Mouse (Mus musculus) lung, embryonic 14.5 days (tissue): ENCODE data around the gene Rab3d. TPM values are rescaled to one million over a fixed set of nuclear protein-coding genes. Genes with fewer than 3 reads are reported as not detected.
A peak's percentile ranks its signal among the peaks of the same experiment; 100 is the strongest.

Experiments
- ATAC-seq: fragments of 200-750 bp; cut with Nextera tagmentation; 2 replicates; pipeline ENCODE4 v1.8.0; 2017; ENCODE audit warnings: mild to moderate bottlenecking, moderate TSS enrichment, moderate library complexity; ENCODE audit not compliant: insufficient read depth
- DNase-seq: peaks from one replicate; pipeline ENCODE4 v3.0.0-alpha.2; 2015
- H3K27ac ChIP-seq: fragments of 300-500 bp; sonication (generic); 2 replicates; pipeline ENCODE4 v1.5.1; 2014; ENCODE audit warnings: low read depth, mild to moderate bottlenecking, moderate library complexity
- H3K27me3 ChIP-seq: fragments of 300-500 bp; sonication (generic); 2 replicates; pipeline ENCODE4 v1.6.1; 2014; ENCODE audit warnings: low read length, control low read depth; ENCODE audit not compliant: insufficient read depth
- H3K36me3 ChIP-seq: fragments of 300-500 bp; sonication (generic); 2 replicates; pipeline ENCODE4 v1.6.1; 2014; ENCODE audit warnings: control low read depth; ENCODE audit not compliant: insufficient read depth
- H3K4me1 ChIP-seq: fragments of 300-500 bp; sonication (generic); 2 replicates; pipeline ENCODE4 v1.6.1; 2014; ENCODE audit warnings: antibody characterized with exemption, control low read depth; ENCODE audit not compliant: insufficient read depth
- H3K4me2 ChIP-seq: fragments of 300-500 bp; sonication (generic); 2 replicates; pipeline ENCODE4 v1.6.1; 2014; ENCODE audit warnings: mild to moderate bottlenecking
- H3K4me3 ChIP-seq: fragments of 300-500 bp; sonication (generic); 2 replicates; pipeline ENCODE4 v1.5.1; 2014; ENCODE audit warnings: low read depth, low read length
- H3K9ac ChIP-seq: fragments of 300-500 bp; sonication (generic); 2 replicates; pipeline ENCODE4 v1.6.1; 2014
- H3K9me3 ChIP-seq: fragments of 300-500 bp; sonication (generic); 2 replicates; pipeline ENCODE4 v1.6.1; 2016; ENCODE audit warnings: low read depth, low read length, control low read depth
- CTCF ChIP-seq: IDR thresholded peaks from 2 replicates; pipeline ENCODE4 v1.5.1; 2016; ENCODE audit warnings: antibody characterized with exemption, low read depth
- WGBS: fragments of 180-500 bp; shearing (Covaris S2); extraction: QIAGEN DNeasy Blood & Tissue Kit; methylation state at CpG from one replicate; pipeline ENCODE4 v1.1.7; 2014; 5-methylcytosine and 5-hydroxymethylcytosine counted together
- polyA plus RNA-seq: library from polyadenylated mRNA; unstranded; fragments of >200 nt; fragmentation: Nextera tagmentation; extraction: Ambion mirVana; gene quantifications from 2 replicates; pipeline ENCODE4 v1.2.1, GENCODE M21; 2014

Gene Rab3d
- polyA plus RNA-seq, 1 experiment from 2014 or later: 8.8 TPM

DNA sequence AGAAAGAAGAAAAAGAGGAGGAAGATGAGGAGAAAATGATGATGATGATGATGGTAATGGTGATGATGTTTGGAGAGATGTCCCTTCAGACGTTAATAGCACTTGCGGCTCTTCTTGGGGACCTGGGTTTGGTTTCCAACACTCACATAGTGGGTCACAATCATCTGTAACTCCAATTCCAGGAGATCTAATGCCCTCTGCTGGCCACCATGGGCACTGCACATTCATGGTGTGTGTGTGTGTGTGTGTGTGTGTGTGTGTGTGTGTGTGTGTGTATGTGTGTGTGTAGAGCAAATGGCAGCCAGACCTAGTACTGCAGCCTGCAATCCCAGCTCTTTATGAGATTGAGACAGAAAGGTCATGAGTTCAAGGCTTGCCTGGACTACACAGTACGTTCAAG is 34.0 kb upstream of the Rab3d start:
- WGBS: 77% methylated on average over 3 of the region's 3 CpGs
- no peaks in the 10 kb centered on the region for H3K9me3 ChIP-seq
- DNase-seq: no peak
- no peak overlapping the region for H3K9ac ChIP-seq
- no peaks in the 10 kb centered on the region for H3K27me3 ChIP-seq
- ATAC-seq: no peak
- no peaks in the 10 kb centered on the region for H3K36me3 ChIP-seq
- no peak overlapping the region for H3K4me3 ChIP-seq
- H3K4me2 ChIP-seq: no peak overlapping the region
- no peak overlapping the region for H3K27ac ChIP-seq
- H3K4me1 ChIP-seq: no peaks in the 10 kb centered on the region
- TF ChIP-seq CTCF: peak; percentile 55

GRCm38 (mm10) chr9:21950322-21950721 is 32.3 kb upstream of the Rab3d start:
- 14% methylated on average over 11 of the region's 11 CpGs for WGBS
- no peaks in the 10 kb centered on the region for H3K9me3 ChIP-seq
- no peak overlapping the region for H3K9ac ChIP-seq
- peak; percentile 85 for DNase-seq
- no peak overlapping the region for H3K4me3 ChIP-seq
- H3K27ac ChIP-seq: no peak overlapping the region
- no peak for ATAC-seq
- H3K4me2 ChIP-seq: no peak overlapping the region
- H3K36me3 ChIP-seq: no peaks in the 10 kb centered on the region
- no peaks in the 10 kb centered on the region for H3K4me1 ChIP-seq
- no peaks in the 10 kb centered on the region for H3K27me3 ChIP-seq
- TF ChIP-seq CTCF: no peak

DNA sequence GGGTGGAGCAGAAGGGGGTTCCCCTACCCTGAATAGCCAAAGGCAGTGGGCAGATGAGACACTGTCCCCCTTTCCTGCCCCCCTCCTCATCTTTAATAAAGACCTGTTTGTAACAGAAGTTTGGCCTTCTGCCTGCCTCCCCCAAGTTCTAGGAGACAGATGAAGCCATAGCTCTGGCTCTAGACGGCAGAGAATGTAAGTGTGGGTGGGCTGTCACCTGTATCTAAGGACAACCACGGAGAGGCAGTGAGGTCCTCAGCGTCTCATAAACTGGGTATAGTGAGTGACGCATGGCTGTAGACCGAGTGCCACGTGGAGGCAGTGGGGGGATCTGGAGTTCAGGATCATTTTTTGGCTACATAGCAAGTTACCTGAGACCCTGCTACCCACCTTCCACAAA is 30.8 kb upstream of the Rab3d start:
- no peak for TF ChIP-seq CTCF
- no peak overlapping the region for H3K4me2 ChIP-seq
- no peaks in the 10 kb centered on the region for H3K27me3 ChIP-seq
- H3K4me3 ChIP-seq: no peak overlapping the region
- ATAC-seq (no peak), DNase-seq (no peak)
- H3K9me3 ChIP-seq: no peaks in the 10 kb centered on the region
- H3K9ac ChIP-seq: no peak overlapping the region
- no peaks in the 10 kb centered on the region for H3K36me3 ChIP-seq
- H3K4me1 ChIP-seq: no peaks in the 10 kb centered on the region
- 63% methylated on average over 6 of the region's 6 CpGs for WGBS
- H3K27ac ChIP-seq: no peak overlapping the region

- 47% methylated on average over 8 of the region's 8 CpGs for WGBS
These were observed 30.2 kb upstream of the Rab3d start for GRCm38 (mm10) chr9:21948146-21948545.

DNA sequence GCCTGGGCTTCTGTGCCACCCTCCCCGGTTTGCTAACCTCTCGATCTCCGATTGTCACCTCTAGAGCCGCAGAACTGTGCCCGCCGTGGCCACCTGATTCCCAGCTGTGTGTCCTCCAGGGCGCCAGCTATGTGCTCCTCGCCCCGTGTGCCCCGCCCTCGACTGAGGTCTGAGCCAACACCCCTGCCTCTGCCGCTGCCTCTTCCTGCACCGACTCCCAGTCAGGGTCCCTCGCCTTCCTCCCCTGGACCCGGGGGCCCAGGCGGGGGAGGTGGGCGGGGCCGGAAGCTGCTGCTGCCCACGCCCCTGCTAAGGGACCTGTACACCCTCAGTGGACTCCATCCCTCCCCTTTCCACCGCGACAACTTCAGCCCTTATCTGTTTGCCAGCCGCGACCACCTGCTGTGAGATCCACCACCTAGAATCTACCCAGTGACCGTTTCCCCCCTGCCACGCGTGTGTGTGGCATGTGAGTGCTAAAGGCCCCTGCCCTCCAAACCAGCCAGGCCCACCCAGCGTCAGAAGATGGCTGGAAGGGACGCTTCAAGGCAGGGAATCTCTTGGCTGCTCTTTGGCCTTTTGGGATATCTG is 29.6 kb upstream of the Rab3d start:
- ATAC-seq (no peak), DNase-seq (no peak)
- no peak overlapping the region for H3K4me3 ChIP-seq
- no peaks in the 10 kb centered on the region for H3K36me3 ChIP-seq
- WGBS: 6% methylated on average over 28 of the region's 28 CpGs
- no peak overlapping the region for H3K4me2 ChIP-seq
- no peak for TF ChIP-seq CTCF
- no peak overlapping the region for H3K27ac ChIP-seq
- H3K4me1 ChIP-seq: no peaks in the 10 kb centered on the region
- no peaks in the 10 kb centered on the region for H3K27me3 ChIP-seq
- no peak overlapping the region for H3K9ac ChIP-seq
- H3K9me3 ChIP-seq: no peaks in the 10 kb centered on the region

More at GRCm38 (mm10) chr9:21948146-21948545, 30.2 kb upstream of the Rab3d start:
- Histone ChIP-seq H3K9me3 (no peaks in the 10 kb centered on the region), H3K27me3 (no peaks in the 10 kb centered on the region), H3K4me2 (no peak overlapping the region), H3K27ac (no peak overlapping the region), H3K4me1 (no peaks in the 10 kb centered on the region), H3K4me3 (no peak overlapping the region), H3K9ac (no peak overlapping the region), H3K36me3 (no peaks in the 10 kb centered on the region)
- ATAC-seq: no peak
- DNase-seq: no peak
- TF ChIP-seq CTCF: no peak

- DNase-seq: peak; percentile 36
- 11% methylated on average over 23 of the region's 23 CpGs for WGBS
- no peak for ATAC-seq
These were observed 26.3 kb upstream of the Rab3d start for GRCm38 (mm10) chr9:21944267-21944666.

GRCm38 (mm10) chr9:21943638-21944037 is 25.6 kb upstream of the Rab3d start:
- WGBS: 39% methylated on average over 12 of the region's 12 CpGs
- no peak for TF ChIP-seq CTCF

More at GRCm38 (mm10) chr9:21944267-21944666, 26.3 kb upstream of the Rab3d start:
- no peak overlapping the region for H3K4me2 ChIP-seq
- no peaks in the 10 kb centered on the region for H3K27me3 ChIP-seq
- no peak for TF ChIP-seq CTCF
- H3K4me3 ChIP-seq: no peak overlapping the region
- no peaks in the 10 kb centered on the region for H3K36me3 ChIP-seq
- no peak overlapping the region for H3K27ac ChIP-seq
- H3K4me1 ChIP-seq: no peaks in the 10 kb centered on the region
- H3K9ac ChIP-seq: no peak overlapping the region
- no peaks in the 10 kb centered on the region for H3K9me3 ChIP-seq

More at GRCm38 (mm10) chr9:21943638-21944037, 25.6 kb upstream of the Rab3d start:
- no peaks in the 10 kb centered on the region for H3K36me3 ChIP-seq
- no peaks in the 10 kb centered on the region for H3K4me1 ChIP-seq
- H3K9me3 ChIP-seq: no peaks in the 10 kb centered on the region
- no peak overlapping the region for H3K4me3 ChIP-seq
- ATAC-seq (no peak), DNase-seq (no peak)
- no peak overlapping the region for H3K9ac ChIP-seq
- no peak overlapping the region for H3K27ac ChIP-seq
- H3K4me2 ChIP-seq: no peak overlapping the region
- H3K27me3 ChIP-seq: no peaks in the 10 kb centered on the region
